Mouse (Mus musculus) MEL-GATA-1-ER (cell line): ENCODE results near the gene Dgcr8.
A peak's percentile ranks its signal among the peaks of the same experiment; 100 is the strongest.

Source experiments
- DNase-seq: peaks from one replicate; pipeline ENCODE4 v3.0.0-alpha.2; 2012; ENCODE audit warnings: low read depth; ENCODE audit errors: extremely low read depth

Dgcr8 gene

GRCm38 (mm10) chr16:18220856-18221542 is 68.0 kb downstream of the Dgcr8 start:
- no peak for DNase-seq

GRCm38 (mm10) chr16:18220001-18220400 is 69.0 kb downstream of the Dgcr8 start:
- DNase-seq, result no peak

- no peak for DNase-seq
Observed at GRCm38 (mm10) chr16:18218580-18218996, 70.5 kb downstream of the Dgcr8 start.

- no peak for DNase-seq
Observed at GRCm38 (mm10) chr16:18217579-18217978, 71.5 kb downstream of the Dgcr8 start, which contains the start of gene Ccdc188. Ccdc188 (plus strand) TSS chr16:18217879.

- DNase-seq, result no peak
Observed at GRCm38 (mm10) chr16:18214858-18215257, 74.2 kb downstream of the Dgcr8 start.

- DNase-seq, result no peak
Observed at GRCm38 (mm10) chr16:18213689-18214088, 75.4 kb downstream of the Dgcr8 start.

- peak; percentile 39 for DNase-seq
Observed at GRCm38 (mm10) chr16:18211417-18212171, 77.5 kb downstream of the Dgcr8 start.

- peak; percentile 52 for DNase-seq
Observed at GRCm38 (mm10) chr16:18210701-18211416, 78.2 kb downstream of the Dgcr8 start.
